Mouse (Mus musculus): Measurements from ENCODE around the gene Heyl.

DNA sequence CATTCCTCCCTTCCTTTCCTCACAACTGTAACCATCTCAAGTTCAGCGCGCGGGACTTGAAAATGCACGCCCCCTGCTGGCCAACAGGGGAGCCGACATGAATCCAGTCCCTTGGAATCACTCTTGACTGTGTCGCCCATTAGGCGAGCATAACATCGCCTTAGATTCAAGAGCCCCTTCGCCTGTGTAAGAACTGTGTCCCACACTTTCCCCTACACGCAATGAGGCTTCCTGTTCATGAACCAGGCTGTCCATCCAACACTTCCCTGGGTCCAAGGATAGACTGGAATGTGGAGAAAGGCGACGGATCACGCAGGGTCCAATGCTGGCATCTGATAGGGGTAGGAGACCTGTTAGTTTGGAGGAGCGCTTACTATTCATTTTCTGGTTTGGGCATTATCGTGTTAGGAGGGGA, 32.6 kb upstream of the Heyl start:
- TF ChIP-seq CTCF (IDR thresholded peaks at IDR 0.05; ENCODE audit: low read depth) = peak; percentile 85
- no peak for TF ChIP-seq EP300 (IDR thresholded peaks at IDR 0.05; ENCODE audit: low read depth)
